Mouse (Mus musculus) CD4-positive, CD25-positive, alpha-beta regulatory T cell, adult 4 months (primary cell): ENCODE measurements around the gene Ect2. TPM values are rescaled to one million over a fixed set of nuclear protein-coding genes. Genes with fewer than 3 reads are reported as not detected.

Experiments used
- ATAC-seq: one replicate; pipeline ENCODE4 v1.8.0; 2017
- polyA plus RNA-seq, 2 experiments: library from polyadenylated mRNA; unstranded; fragments of 100-300 nt; shearing (Covaris generic); gene quantifications; one replicate each; pipeline ENCODE4 v1.2.1; 2017

Gene Ect2
- polyA plus RNA-seq, 2 experiments from 2014 or later, result 4.6 to 7.3 TPM

DNA sequence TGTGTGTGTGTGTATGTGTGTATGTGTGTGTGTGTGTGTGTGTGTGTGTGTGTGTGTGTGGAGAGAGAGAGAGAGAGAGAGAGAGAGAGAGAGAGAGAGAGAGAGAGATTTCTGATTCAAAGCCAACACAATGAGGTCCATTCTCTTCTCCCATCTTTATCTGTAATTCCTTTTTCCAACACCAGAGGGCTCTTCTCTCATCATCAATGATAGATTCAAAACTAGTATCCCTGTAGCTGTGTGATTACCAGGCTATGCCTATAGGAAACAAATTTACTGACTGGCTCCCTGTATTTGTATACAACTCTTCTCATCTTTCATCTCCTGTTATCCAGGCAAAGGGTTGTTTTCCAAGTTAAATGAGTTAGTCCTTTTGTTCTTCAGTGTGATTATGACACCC, 86.5 kb downstream of the Ect2 start:
- ATAC-seq, result peak; percentile 65

DNA sequence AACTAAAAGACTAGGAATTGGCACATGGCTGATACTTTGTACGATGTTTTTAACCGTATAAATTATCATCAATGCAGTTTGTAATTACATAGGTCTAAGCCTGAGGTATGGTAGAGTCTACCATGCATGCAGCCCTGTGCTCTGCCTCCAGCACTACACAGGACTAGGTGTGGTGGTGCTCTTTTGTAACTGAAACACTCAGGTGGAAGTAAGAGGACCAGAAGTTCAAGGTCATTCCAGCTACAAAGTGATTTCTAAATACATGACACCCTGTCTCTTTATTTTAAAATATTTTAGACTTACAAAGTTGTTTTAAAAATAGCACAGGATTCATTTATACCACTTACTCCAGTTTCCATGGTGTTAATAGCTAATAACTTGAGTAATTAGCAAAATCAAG, 88.8 kb downstream of the Ect2 start:
- ATAC-seq, result no peak

DNA sequence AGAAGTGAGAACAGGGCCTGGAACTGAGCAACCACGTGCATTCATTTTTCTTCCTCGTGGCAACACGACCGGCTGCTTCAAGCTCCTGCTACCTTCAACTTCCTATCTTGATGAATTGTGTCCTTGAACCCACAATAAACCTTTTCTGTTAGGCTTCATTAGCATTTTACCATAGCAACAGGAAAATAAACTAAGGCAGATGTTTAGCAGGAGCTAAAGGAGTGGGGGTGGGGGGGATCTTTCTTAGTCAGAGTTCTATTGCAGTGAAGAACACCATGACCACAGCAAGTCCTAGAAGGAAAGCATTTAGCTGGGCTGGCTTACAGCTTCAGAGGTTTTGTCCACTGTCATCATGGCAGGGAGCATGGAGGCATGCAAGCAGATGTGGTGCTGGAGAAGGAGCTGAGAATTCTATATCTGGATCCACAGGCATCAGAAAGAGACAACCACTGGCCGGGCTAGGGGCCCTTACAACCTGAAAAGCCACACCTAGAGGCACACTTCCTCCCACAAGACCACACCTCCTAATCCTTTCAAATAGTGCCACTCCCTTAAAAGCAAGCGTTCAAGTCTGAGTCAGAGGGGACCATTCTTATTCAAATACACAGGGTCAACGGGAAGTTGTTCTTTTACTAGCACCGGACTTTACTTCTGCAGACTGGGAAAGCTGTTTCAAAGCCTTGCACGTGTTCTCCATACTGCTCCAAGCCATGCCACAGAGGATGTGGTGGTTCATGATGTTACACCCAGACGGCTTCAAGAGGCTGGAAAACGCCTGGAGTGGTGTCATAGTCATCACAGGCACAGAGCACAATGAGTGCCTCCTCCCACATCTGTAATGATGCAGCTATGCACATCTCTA, 90.0 kb downstream of the Ect2 start:
- ATAC-seq, result no peak

DNA sequence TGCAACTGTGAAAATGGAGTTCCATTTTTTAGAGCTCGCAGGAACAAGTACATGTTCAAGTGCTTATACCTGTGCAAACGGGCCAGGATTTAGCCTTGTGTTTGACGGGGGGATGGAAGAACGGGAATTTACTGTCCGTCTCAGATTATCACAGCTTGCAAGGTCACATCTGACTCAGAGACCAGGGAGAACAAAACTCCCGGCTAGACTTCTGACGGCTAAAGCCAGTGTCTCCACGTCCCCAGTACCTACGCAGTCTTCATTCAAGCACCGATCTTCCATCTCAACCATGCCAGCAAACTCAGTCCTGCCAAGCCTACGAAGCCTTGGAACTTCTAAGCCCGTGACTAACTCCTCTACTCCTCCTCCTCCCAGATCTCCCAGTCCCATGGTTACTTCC, 93.2 kb downstream of the Ect2 start:
- no peak for ATAC-seq

DNA sequence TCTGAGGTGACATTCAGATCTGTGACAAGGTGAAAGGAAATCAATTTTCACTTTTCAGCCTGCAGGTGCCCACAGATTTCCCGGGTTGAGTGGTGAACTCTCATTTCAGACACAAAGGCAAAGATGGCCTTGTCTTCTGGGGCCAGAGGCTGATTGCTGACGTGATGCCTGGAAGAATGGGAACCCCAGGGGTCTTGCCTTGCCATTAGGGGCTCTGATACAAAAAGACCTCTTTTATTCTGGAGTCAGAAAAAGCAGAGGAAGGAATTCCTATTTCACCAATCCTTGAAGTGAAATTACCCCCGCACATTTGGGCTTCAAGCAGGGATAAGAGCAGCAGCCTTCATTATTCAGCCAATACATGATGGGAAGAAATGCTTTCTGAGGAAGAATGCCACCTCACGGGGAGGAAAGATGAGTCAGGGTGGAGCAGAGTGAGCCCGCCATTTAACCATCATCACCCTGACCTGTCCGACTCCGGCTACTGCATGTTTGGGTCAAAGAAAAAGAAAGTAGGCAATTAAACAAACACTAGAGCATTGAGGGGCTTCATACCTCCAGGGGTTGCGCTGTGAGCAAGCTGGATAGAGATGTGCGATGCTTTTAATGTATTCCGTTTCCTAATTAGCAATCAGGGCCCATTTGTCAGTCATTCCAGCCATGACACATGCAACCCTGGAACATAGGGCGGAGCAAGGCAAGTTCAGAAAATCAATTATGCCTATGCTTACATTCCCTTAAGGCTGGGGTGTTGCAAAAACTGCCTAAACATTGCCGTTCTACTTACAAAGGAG, 94.0 kb downstream of the Ect2 start:
- ATAC-seq, result no peak

DNA sequence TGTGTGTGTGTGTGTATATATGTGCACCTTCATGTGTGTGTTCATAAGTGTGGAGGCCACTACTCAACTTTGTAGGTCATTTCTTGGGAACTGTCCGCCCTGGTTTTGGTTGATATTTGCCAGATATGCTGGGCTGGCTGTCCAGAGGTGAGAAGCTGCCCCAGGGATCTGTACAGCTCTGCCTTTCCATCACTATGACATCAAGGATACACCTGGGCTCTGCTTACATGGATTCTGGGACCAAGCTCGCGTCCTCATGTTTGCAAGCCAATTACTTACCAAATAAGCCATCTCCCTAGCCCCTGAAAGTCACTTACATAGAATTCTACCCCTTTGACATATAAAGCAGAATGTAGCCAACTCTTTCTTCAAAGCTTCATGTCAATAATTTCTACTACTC, 98.2 kb downstream of the Ect2 start:
- ATAC-seq, result no peak

DNA sequence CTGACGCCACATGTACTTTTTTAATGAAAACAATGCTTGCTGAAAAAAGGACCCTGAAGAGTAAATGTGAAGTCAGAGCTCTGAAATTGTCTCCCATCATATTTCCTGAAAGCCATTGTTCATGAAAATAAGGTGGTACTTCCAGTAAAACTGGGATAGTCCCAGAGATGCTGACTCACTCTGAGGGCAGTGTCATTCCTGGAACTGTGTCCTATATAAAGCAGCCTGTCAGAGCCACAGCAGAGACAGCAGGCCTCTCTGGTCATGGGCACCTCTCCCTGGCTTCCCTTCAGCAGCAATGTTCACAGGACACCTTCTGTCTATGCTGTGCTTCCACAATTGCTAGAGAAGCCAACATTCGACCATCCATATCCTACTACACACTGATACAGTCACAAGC, 98.9 kb downstream of the Ect2 start:
- no peak for ATAC-seq

Other genes with a start within 250 kb of the Ect2 start
- 10 to 100 TPM; 22.1 to 26.8 TPM for gene Nceh1, start 29.1 kb upstream of the Ect2 start, polyA plus RNA-seq
- gene Tnfsf10, start 163.2 kb upstream of the Ect2 start, polyA plus RNA-seq, result 10 to 100 TPM; 18.8 to 20.0 TPM
- gene Ghsr, start 217.5 kb upstream of the Ect2 start, polyA plus RNA-seq, result not detected